Comparison of ENCODE assay signal across 16 mouse cellular contexts in genomic region chrX:160669992-160670391, GRCm38 (mm10).
DNase-seq lines count a peak whose midpoint lies in the region.
"Had no signal": no experiment of that assay in that cellular context is flagged by ENCODE, and none has a peak within 500 bp of the region (broad histone marks: within the 10 kb centered on the region; RNA-seq: fewer than 3 reads in every experiment).

No protein-coding gene starts in this region.

- peak; percentile 2 to 32 for DNase-seq in frontal cortex, adult 2 months (ENCODE audit: extremely low spot score in 1 of 2, low spot score in 1 of 2)
- DNase-seq in frontal cortex, postnatal 10 days (ENCODE audit: low spot score in 2 of 2) = no peak
- DNase-seq in right cerebral cortex, adult 18-20 months = peak; percentile 13
- no peak for DNase-seq in right cerebral cortex, postnatal 10 days (ENCODE audit: low spot score in 2 of 2)
- DNase-seq in telencephalon, adult 2 months (ENCODE audit: low read depth, low spot score) = peak; percentile 38
- DNase-seq in neural tube, embryonic 10.5 days (ENCODE audit: extremely low spot score, low spot score) = no peak
- DNase-seq: adrenal gland, adult 2 months; adrenal gland, postnatal 10 days; adrenal gland, postnatal 25 days; cerebellum, adult 11 months; cerebellum, adult 18-20 months; cerebellum, adult 8-10 months; cerebellum, adult 9-11 months; cerebellum, postnatal 14 days; cerebellum, postnatal 36 days; embryo, embryonic 11 days had no signal

Comparison
In these comparisons a context has a peak if more than half of its experiments do, and no peak if none do; other contexts are left out.
1. DNase-seq: peak in frontal cortex, adult 2 months (2 of 2), right cerebral cortex, adult 18-20 months (single experiment) and telencephalon, adult 2 months (single experiment); none in frontal cortex, postnatal 10 days (0 of 2), right cerebral cortex, postnatal 10 days (0 of 2) and neural tube, embryonic 10.5 days (single experiment).